Mouse (Mus musculus) heart, embryonic 11.5 days (tissue): Measurements from ENCODE around the gene Gen1. TPM values are rescaled to one million over a fixed set of nuclear protein-coding genes. Genes with fewer than 3 reads are reported as not detected.

Experiments used
- ATAC-seq: fragments of 200-750 bp; cut with Nextera tagmentation; replicated peaks from 2 replicates; pipeline ENCODE4 v1.8.0; 2017; ENCODE audit warnings: moderate library complexity; ENCODE audit not compliant: insufficient number of reproducible peaks, low FRiP score, low TSS enrichment
- H3K27ac ChIP-seq: fragments of 300-500 bp; sonication (generic); 2 replicates; pipeline ENCODE4 v1.5.1; 2014; ENCODE audit warnings: mild to moderate bottlenecking, low read depth, low read length
- H3K27me3 ChIP-seq: fragments of 300-500 bp; sonication (generic); 2 replicates; pipeline ENCODE4 v1.6.1; 2014; ENCODE audit warnings: mild to moderate bottlenecking, low read length, mixed read lengths; ENCODE audit not compliant: control insufficient read depth, insufficient read depth
- H3K36me3 ChIP-seq: fragments of 300-500 bp; sonication (generic); 2 replicates; pipeline ENCODE4 v1.6.1; 2014; ENCODE audit warnings: mild to moderate bottlenecking, low read length, moderate library complexity, mixed read lengths; ENCODE audit not compliant: control insufficient read depth, insufficient read depth
- H3K4me1 ChIP-seq: fragments of 300-500 bp; sonication (generic); 2 replicates; pipeline ENCODE4 v1.6.1; 2014; ENCODE audit warnings: low read length; ENCODE audit not compliant: control insufficient read depth, insufficient read depth
- H3K4me2 ChIP-seq: fragments of 300-500 bp; sonication (generic); 2 replicates; pipeline ENCODE4 v1.6.1; 2014; ENCODE audit warnings: mild to moderate bottlenecking, moderate library complexity
- H3K4me3 ChIP-seq: fragments of 300-500 bp; sonication (generic); 2 replicates; pipeline ENCODE4 v1.5.1; 2014; ENCODE audit warnings: low read depth, low read length
- H3K9ac ChIP-seq: fragments of 300-500 bp; sonication (generic); 2 replicates; pipeline ENCODE4 v1.6.1; 2014; ENCODE audit warnings: mild to moderate bottlenecking, low read depth, low read length, moderate library complexity
- H3K9me3 ChIP-seq: fragments of 300-500 bp; sonication (generic); replicated peaks from 2 replicates; pipeline ENCODE4 v1.6.1; 2016; ENCODE audit warnings: low read length; ENCODE audit not compliant: control insufficient read depth
- WGBS: fragments of 180-500 bp; shearing (Covaris S2); extraction: QIAGEN DNeasy Blood & Tissue Kit; methylation state at CpG from one replicate; pipeline ENCODE4 v1.1.7; 2014; ENCODE audit not compliant: insufficient replicate concordance; 5-methylcytosine and 5-hydroxymethylcytosine counted together
- polyA plus RNA-seq: library from polyadenylated mRNA; unstranded; fragments of >200 nt; fragmentation: Nextera tagmentation; extraction: Ambion mirVana; gene quantifications from 2 replicates; pipeline ENCODE4 v1.2.1, GENCODE M21; 2014

Gen1 gene
- polyA plus RNA-seq, 1 experiment from 2014 or later, result 17.8 TPM

- 73% methylated on average over 2 of the region's 2 CpGs for WGBS
- H3K9ac ChIP-seq, result no peak overlapping the region
- no peak for ATAC-seq
- H3K4me3 ChIP-seq, result no peak overlapping the region
- H3K4me1 ChIP-seq, result no peaks in the 10 kb centered on the region; the same call in 1 of the 2 replicates
- no peak overlapping the region for H3K4me2 ChIP-seq
- no peaks in the 10 kb centered on the region for H3K36me3 ChIP-seq
- H3K27me3 ChIP-seq, result no peaks in the 10 kb centered on the region
- H3K9me3 ChIP-seq, result no peaks in the 10 kb centered on the region
- H3K27ac ChIP-seq, result no peak overlapping the region
Measured at GRCm38 (mm10) chr12:11235996-11236395, 29.6 kb downstream of the Gen1 start.

- no peak overlapping the region for H3K27ac ChIP-seq
- H3K36me3 ChIP-seq, result no peaks in the 10 kb centered on the region
- H3K4me1 ChIP-seq, result peaks cover 3% of the 10 kb centered on the region; the same call in 1 of the 2 replicates
- WGBS, result 64% methylated on average over 2 of the region's 2 CpGs
- H3K9me3 ChIP-seq, result no peaks in the 10 kb centered on the region
- H3K9ac ChIP-seq, result no peak overlapping the region
- H3K4me2 ChIP-seq, result no peak overlapping the region
- no peak for ATAC-seq
- no peak overlapping the region for H3K4me3 ChIP-seq
- H3K27me3 ChIP-seq, result no peaks in the 10 kb centered on the region
Measured at GRCm38 (mm10) chr12:11230267-11230666, 35.3 kb downstream of the Gen1 start.

- H3K9ac ChIP-seq, result no peak overlapping the region
- no peaks in the 10 kb centered on the region for H3K9me3 ChIP-seq
- no peaks in the 10 kb centered on the region for H3K27me3 ChIP-seq
- peaks cover 9% of the 10 kb centered on the region for H3K4me1 ChIP-seq
- WGBS, result 65% methylated on average over 5 of the region's 5 CpGs
- no peak overlapping the region for H3K27ac ChIP-seq
- H3K4me3 ChIP-seq, result no peak overlapping the region
- H3K4me2 ChIP-seq, result no peak overlapping the region
- no peak for ATAC-seq
- no peaks in the 10 kb centered on the region for H3K36me3 ChIP-seq
Measured at GRCm38 (mm10) chr12:11226529-11227268, 38.9 kb downstream of the Gen1 start.

GRCm38 (mm10) chr12:11226123-11226522 is 39.5 kb downstream of the Gen1 start:
- WGBS, result 35% methylated on average over 1 of the region's 1 CpGs
- H3K4me1 ChIP-seq, result peaks cover 15% of the 10 kb centered on the region
- no peaks in the 10 kb centered on the region for H3K9me3 ChIP-seq
- H3K9ac ChIP-seq, result no peak overlapping the region
- no peak overlapping the region for H3K4me2 ChIP-seq
- ATAC-seq, result no peak
- H3K36me3 ChIP-seq, result no peaks in the 10 kb centered on the region
- no peak overlapping the region for H3K4me3 ChIP-seq
- no peak overlapping the region for H3K27ac ChIP-seq
- no peaks in the 10 kb centered on the region for H3K27me3 ChIP-seq

GRCm38 (mm10) chr12:11224722-11225121 is 40.9 kb downstream of the Gen1 start:
- peak overlapping the region; percentile 29; the same call in 1 of the 2 replicates for H3K27ac ChIP-seq
- H3K9me3 ChIP-seq, result no peaks in the 10 kb centered on the region
- H3K36me3 ChIP-seq, result no peaks in the 10 kb centered on the region
- peak overlapping the region; percentile 46; the same call in 1 of the 2 replicates for H3K9ac ChIP-seq
- 0 out of 2 replicates have a peak overlapping the region, but pooled peaks have one; percentile 8 for H3K4me3 ChIP-seq
- H3K4me1 ChIP-seq, result peaks cover 15% of the 10 kb centered on the region
- ATAC-seq, result no peak
- WGBS, result 2% methylated on average over 5 of the region's 5 CpGs
- H3K4me2 ChIP-seq, result peak overlapping the region; percentile 54
- no peaks in the 10 kb centered on the region for H3K27me3 ChIP-seq

- no peaks in the 10 kb centered on the region for H3K36me3 ChIP-seq
- H3K4me3 ChIP-seq, result no peak overlapping the region
- H3K27ac ChIP-seq, result no peak overlapping the region
- 71% methylated on average over 10 of the region's 10 CpGs for WGBS
- H3K4me2 ChIP-seq, result no peak overlapping the region
- H3K9me3 ChIP-seq, result no peaks in the 10 kb centered on the region
- ATAC-seq, result no peak
- no peaks in the 10 kb centered on the region for H3K27me3 ChIP-seq
- no peak overlapping the region for H3K9ac ChIP-seq
- peaks cover 15% of the 10 kb centered on the region for H3K4me1 ChIP-seq
Measured at GRCm38 (mm10) chr12:11223090-11223489, 42.5 kb downstream of the Gen1 start.

- Histone ChIP-seq H3K27ac (no peak overlapping the region; the same call in 1 of the 2 replicates), H3K4me1 (peaks cover 15% of the 10 kb centered on the region)
Measured at GRCm38 (mm10) chr12:11222566-11222965, 43.0 kb downstream of the Gen1 start.

GRCm38 (mm10) chr12:11221524-11222330 is 43.9 kb downstream of the Gen1 start:
- Histone ChIP-seq H3K27me3 (no peaks in the 10 kb centered on the region), H3K9ac (0 out of 2 replicates have a peak overlapping the region, but pooled peaks have one; percentile 34), H3K4me2 (peak overlapping the region; percentile 2; the same call in 1 of the 2 replicates), H3K4me1 (peaks cover 12% of the 10 kb centered on the region), H3K4me3 (no peak overlapping the region), H3K9me3 (no peaks in the 10 kb centered on the region), H3K36me3 (no peaks in the 10 kb centered on the region), H3K27ac (peak overlapping the region; percentile 59)
- ATAC-seq, result no peak; the same call in 1 of the 2 replicates
- WGBS, result 45% methylated on average over 20 of the region's 20 CpGs

More at GRCm38 (mm10) chr12:11222566-11222965, 43.0 kb downstream of the Gen1 start:
- H3K36me3 ChIP-seq, result no peaks in the 10 kb centered on the region
- 55% methylated on average over 3 of the region's 3 CpGs for WGBS
- no peak overlapping the region for H3K4me3 ChIP-seq
- no peaks in the 10 kb centered on the region for H3K9me3 ChIP-seq
- H3K27me3 ChIP-seq, result no peaks in the 10 kb centered on the region
- H3K4me2 ChIP-seq, result no peak overlapping the region
- no peak overlapping the region for H3K9ac ChIP-seq
- ATAC-seq, result no peak
